Mouse (Mus musculus): ENCODE data around the gene Lrrc52.

Gene Lrrc52

DNA sequence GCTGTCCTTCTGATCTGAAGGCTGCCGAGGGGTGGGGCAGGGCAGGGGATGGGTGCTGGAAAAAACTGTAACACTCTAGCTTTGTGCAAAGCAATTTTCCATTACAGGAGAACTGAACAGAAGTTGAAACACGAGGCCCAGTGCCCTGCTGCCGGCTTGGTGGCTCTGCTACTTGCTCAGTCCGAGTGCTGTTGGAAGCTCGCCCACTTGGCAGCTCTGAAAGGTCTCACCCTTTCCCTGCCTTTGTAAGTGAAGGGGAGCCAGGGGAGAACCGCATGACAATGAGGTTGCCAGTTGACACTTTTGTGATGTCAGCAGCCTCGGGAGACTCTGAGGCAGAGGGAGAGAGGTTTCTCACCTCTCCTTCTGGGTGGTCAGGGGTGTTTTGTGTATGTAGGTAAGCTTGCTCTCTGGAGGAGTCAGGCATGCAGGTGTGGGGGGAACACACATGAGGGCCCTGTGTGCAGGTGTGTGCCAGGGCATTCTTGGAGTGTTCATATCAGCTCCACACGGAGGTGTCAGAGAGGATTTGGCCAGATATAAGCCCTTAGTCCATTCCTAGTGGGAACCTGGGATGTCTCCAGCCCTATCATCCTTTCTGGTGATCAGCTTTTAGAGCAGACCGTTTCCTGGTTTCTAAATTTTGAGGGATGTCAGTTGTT, at the start of gene Lrrc52:
Lrrc52 (minus strand) TSS at position 16 of the 662 bp plus-strand sequence.
- peak; percentile 74 for DNase-seq

GRCm38 (mm10) chr1:167511621-167512020, 45.0 kb upstream of the Lrrc52 start:
- DNase-seq, result no peak

- DNase-seq, result no peak
Observed at GRCm38 (mm10) chr1:167506048-167506447, 39.5 kb upstream of the Lrrc52 start.

- no peak for DNase-seq
Observed at GRCm38 (mm10) chr1:167505427-167505826, 38.8 kb upstream of the Lrrc52 start.

- DNase-seq, result no peak
Observed at GRCm38 (mm10) chr1:167499097-167499850, 32.7 kb upstream of the Lrrc52 start.

GRCm38 (mm10) chr1:167497991-167498390, 31.4 kb upstream of the Lrrc52 start:
- DNase-seq, result no peak

DNA sequence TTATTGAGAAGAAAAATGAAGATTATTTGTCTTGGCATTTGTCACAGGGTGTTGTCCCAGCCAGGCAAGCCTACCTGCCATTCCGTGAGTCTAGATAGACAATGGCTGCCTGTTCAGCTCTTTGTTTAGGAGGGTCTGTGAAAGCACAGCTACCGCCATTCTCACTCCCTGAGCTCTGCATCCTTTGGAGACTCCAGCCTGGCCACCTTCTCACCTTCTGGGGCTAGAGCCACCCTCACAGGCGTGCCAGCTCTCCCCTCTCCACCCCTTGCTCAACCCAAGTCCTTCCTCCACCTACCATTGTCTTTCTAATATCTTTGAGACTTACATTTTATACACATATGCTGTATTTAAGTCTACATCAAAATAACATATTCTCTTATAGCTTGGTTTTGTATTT, 31.0 kb upstream of the Lrrc52 start:
- no peak for DNase-seq

DNA sequence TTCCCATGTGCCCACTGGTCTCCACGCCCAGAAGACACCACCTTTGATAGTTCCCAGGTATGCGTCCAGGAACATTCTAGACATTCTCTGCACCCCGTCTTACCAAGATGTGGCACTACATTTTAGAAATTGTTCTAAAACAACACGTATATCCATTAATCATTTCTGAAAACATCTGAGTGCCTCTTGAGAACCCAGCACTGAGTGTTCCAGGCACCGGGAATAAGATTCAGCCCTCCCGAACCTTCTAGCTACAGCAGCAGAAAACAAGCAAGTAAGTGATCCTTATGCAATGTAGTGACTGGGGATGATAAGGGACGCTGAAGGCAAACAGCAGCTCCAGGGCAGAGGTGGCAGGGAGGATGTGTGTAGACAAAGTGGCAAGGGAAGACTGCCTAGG, 24.9 kb upstream of the Lrrc52 start:
- no peak for DNase-seq

GRCm38 (mm10) chr1:167487933-167488332, 21.4 kb upstream of the Lrrc52 start:
- no peak for DNase-seq

DNA sequence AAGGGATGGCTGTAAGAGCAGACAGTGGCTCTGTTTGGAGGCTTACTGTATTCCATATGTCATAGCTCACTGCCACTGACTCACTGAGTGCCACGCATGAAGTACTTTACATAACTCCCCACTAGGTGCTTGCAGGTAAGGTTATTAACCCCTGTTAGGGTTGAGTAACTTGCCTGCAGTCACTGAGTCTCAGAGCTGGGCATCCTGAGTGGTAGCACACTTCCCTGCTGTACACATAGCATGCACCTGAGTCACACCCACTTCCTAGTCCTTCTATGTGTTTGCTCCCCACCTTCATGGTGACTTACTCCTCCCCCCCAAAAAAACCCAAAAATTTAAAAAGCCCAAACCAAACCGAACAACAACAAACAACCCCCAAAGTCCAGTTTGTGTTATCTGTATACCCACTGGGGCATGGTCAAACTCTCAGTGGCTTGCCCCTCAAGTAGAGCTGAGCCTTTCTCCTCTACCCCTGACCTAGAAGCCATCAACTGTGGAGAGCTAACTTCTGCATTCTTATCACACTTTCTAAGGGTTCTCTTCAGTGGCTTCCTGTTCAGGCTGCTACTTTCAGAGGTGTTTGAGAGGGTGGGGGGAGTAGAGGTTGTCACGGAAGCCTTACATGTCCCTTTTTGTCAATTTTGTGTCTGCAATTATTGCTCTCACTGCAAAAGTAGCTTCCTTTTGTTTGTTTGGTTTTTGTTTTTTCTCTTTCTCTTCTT, 20.5 kb upstream of the Lrrc52 start:
- no peak for DNase-seq

DNA sequence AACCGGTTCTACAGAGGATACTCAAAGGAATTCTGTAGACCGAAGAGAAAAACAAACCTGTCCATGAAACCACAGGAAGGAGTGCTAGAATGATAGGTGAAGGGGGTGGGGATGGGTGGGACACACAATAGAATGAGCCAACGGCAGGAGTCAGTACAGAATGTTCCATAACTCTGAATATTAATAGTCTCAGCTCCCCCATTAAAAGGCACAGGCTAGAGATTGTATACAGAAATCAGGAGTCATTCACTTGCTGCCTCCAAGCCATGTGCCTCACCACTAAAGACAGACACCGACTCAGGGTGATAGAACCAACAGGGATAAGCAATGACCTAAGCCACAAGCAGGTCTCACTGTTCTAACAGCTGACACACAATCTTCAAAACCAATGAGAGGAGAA, 16.3 kb upstream of the Lrrc52 start:
- no peak for DNase-seq

DNA sequence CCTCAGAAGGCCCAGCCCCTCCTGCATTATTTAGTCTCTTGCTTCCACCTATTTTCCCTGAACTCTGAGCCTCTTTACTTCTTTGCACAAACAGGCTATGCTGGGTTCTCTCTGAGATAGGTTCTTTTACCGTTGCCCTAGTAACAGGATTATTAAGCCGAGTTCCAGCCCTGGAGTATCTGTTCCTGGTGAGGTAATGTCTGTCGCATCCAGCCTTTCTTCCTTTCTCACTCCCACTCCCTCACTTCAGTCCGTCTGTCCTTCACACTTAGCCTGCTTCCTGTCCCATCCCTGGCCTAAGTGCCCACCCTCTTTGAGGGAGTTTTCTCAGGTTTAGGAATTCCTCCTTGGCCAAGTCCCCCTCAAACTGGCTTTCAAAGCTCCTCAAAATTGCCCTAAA, 7.0 kb upstream of the Lrrc52 start:
- DNase-seq, result no peak

GRCm38 (mm10) chr1:167467916-167468315, 1.3 kb upstream of the Lrrc52 start:
- no peak for DNase-seq

GRCm38 (mm10) chr1:167457311-167457710, 9.3 kb downstream of the Lrrc52 start:
- DNase-seq, result no peak

DNA sequence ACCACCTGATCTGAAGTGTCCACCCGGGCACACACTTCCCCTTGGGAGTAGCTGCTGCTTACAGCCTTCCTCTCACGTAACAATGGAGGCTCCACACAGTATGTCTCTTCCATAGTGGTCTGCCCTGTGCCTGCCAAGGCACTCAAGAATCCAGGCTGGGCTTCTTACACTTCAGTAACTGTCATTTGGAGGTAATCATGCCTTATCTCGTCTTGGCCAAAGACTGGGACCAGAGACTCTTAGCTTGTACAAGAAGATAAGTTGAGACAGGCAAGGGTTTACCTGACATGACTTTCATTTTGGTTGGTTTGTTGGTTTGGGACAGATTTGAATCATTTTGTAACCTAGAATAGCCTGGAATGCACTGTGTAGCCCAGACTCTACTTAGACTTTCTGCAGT, 13.5 kb downstream of the Lrrc52 start:
- no peak for DNase-seq

- no peak for DNase-seq
Observed at GRCm38 (mm10) chr1:167452456-167452855, 14.1 kb downstream of the Lrrc52 start.

- DNase-seq, result no peak
Observed at GRCm38 (mm10) chr1:167448598-167448997, 18.0 kb downstream of the Lrrc52 start.

GRCm38 (mm10) chr1:167448088-167448487, 18.5 kb downstream of the Lrrc52 start:
- no peak for DNase-seq

GRCm38 (mm10) chr1:167446516-167446915, 20.1 kb downstream of the Lrrc52 start:
- no peak for DNase-seq

GRCm38 (mm10) chr1:167445167-167445566, 21.4 kb downstream of the Lrrc52 start:
- no peak for DNase-seq

DNA sequence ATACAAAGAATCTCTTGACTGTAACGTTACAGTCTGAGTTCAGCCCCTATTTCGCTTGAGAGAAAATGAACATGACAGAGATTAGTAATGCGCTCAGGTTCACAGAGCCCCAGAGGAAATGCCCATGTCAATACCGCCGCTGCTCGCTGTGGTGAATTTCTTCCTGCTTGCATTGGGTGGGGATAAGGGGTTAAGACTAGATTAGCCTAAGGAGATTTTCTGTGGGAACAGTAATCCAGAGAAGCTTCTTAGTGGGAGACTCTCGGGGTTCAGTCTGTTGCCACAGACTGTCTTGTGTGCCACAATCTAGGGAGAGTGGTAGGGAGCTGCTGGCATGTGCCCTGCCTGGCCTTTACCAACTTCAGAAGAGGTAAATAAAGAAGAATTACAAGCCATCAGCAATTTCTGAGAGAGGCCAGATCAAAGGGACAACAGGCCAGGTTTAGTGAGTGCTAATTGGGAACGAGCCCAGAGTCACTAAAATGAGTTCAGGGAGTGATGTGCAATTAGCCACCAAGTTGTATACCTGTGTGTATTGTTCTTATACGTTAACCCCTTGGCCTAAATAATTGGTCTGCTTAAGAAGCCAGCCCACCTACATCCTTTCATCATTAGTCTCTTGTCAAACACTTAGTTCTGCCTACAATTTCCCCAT, 28.2 kb downstream of the Lrrc52 start:
- no peak for DNase-seq

DNA sequence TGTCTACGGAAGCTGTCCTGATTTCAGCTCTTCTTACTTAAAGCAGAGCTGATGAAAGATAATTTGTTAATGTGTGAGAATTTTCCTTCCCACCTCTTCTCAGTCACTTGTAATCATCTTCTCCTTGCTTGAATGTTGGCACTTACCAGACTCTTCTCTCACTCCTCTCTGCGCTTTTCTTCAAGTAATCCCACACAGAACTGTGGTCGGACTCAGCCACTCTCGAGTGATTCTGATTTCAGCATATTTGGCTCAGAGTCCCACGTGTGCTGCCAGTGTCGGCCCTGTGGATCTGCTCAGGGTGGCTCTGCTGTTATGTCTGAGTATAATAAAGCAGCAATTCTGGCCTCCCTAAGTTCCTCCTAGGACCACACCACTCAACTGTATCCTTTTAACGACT, 29.5 kb downstream of the Lrrc52 start:
- DNase-seq, result no peak
